Mouse (Mus musculus): Measurements from ENCODE around the gene Ass1. TPM values are rescaled to one million over a fixed set of nuclear protein-coding genes. Genes with fewer than 3 reads are reported as not detected.

Ass1 gene
- total RNA-seq, 1 experiment = 154 TPM

GRCm38 (mm10) chr2:31493243-31493642 lies 23.2 kb downstream of the Ass1 start:
- Histone ChIP-seq H3K9ac (ENCODE audit: insufficient read depth, low read depth, low read length, poor library complexity, severe bottlenecking) (no peak overlapping the region), H3K27ac (ENCODE audit: insufficient read depth, low read depth, low read length, poor library complexity, severe bottlenecking) (no peak overlapping the region), H3K4me1 (ENCODE audit: control insufficient read depth in 2 of 2, insufficient read depth in 2 of 2, low read length in 2 of 2, poor library complexity in 1 of 2) (peaks cover 2 to 12% of the 10 kb centered on the region in 2 experiments; a peak in 2 of 4 replicates), H3K36me3 (ENCODE audit: control insufficient read depth, insufficient read depth, low read length, poor library complexity, severe bottlenecking) (peaks cover 65% of the 10 kb centered on the region), H3K4me3 (ENCODE audit: insufficient read depth in 1 of 2, low read depth in 1 of 2, low read length in 2 of 2, poor library complexity in 1 of 2, severe bottlenecking in 1 of 2) (no peak overlapping the region), H3K9me3 (ENCODE audit: control insufficient read depth, insufficient read depth, low read depth, low read length) (no peaks in the 10 kb centered on the region; the same call in 1 of the 2 replicates)
- TF ChIP-seq CHD2 (IDR thresholded peaks at IDR 0.05; ENCODE audit: low read depth, low read length) (no peak), MAFK (IDR thresholded peaks at IDR 0.05; ENCODE audit: insufficient read depth, low read depth, low read length) (no peak), ZC3H11A (IDR thresholded peaks at IDR 0.05; ENCODE audit: borderline replicate concordance, low read depth, low read length) (no peak), HCFC1 (IDR thresholded peaks at IDR 0.05; ENCODE audit: borderline replicate concordance, insufficient read depth, low read length) (no peak), ZNF384 (IDR thresholded peaks at IDR 0.05; ENCODE audit: low read depth, low read length) (no peak)
- in situ Hi-C loops (cut with MboI; ENCODE audit: low sequenced_read_pairs in 2 of 2, unreplicated experiment in 2 of 2) = no loop called here
- no peak for DNase-seq (ENCODE audit: low read depth, low spot score)

GRCm38 (mm10) chr2:31494315-31494714 lies 24.3 kb downstream of the Ass1 start:
- H3K4me3 ChIP-seq (ENCODE audit: insufficient read depth in 1 of 2, low read depth in 1 of 2, low read length in 2 of 2, poor library complexity in 1 of 2, severe bottlenecking in 1 of 2) = no peak overlapping the region
- no peak for DNase-seq (ENCODE audit: low read depth, low spot score)
- in situ Hi-C loops (cut with MboI; ENCODE audit: low sequenced_read_pairs in 2 of 2, unreplicated experiment in 2 of 2) = no loop called here
- no peak overlapping the region for H3K27ac ChIP-seq (ENCODE audit: insufficient read depth, low read depth, low read length, poor library complexity, severe bottlenecking)
- TF ChIP-seq CHD2 (IDR thresholded peaks at IDR 0.05; ENCODE audit: low read depth, low read length) = no peak
- no peak for TF ChIP-seq MAFK (IDR thresholded peaks at IDR 0.05; ENCODE audit: insufficient read depth, low read depth, low read length)
- TF ChIP-seq HCFC1 (IDR thresholded peaks at IDR 0.05; ENCODE audit: borderline replicate concordance, insufficient read depth, low read length) = no peak
- no peak for TF ChIP-seq ZNF384 (IDR thresholded peaks at IDR 0.05; ENCODE audit: low read depth, low read length)
- no peak for TF ChIP-seq ZC3H11A (IDR thresholded peaks at IDR 0.05; ENCODE audit: borderline replicate concordance, low read depth, low read length)
- peaks cover 64% of the 10 kb centered on the region for H3K36me3 ChIP-seq (ENCODE audit: control insufficient read depth, insufficient read depth, low read length, poor library complexity, severe bottlenecking)
- H3K9me3 ChIP-seq (ENCODE audit: control insufficient read depth, insufficient read depth, low read depth, low read length) = no peaks in the 10 kb centered on the region; the same call in 1 of the 2 replicates
- peaks cover 2 to 12% of the 10 kb centered on the region in 2 experiments; a peak in 2 of 4 replicates for H3K4me1 ChIP-seq (ENCODE audit: control insufficient read depth in 2 of 2, insufficient read depth in 2 of 2, low read length in 2 of 2, poor library complexity in 1 of 2)
- H3K9ac ChIP-seq (ENCODE audit: insufficient read depth, low read depth, low read length, poor library complexity, severe bottlenecking) = no peak overlapping the region

- no peak for DNase-seq (ENCODE audit: low read depth, low spot score)
- Histone ChIP-seq H3K27ac (ENCODE audit: insufficient read depth, low read depth, low read length, poor library complexity, severe bottlenecking) (no peak overlapping the region), H3K4me1 (ENCODE audit: control insufficient read depth in 2 of 2, insufficient read depth in 2 of 2, low read length in 2 of 2, poor library complexity in 1 of 2) (peaks cover 2 to 12% of the 10 kb centered on the region in 2 experiments; a peak in 2 of 4 replicates), H3K9me3 (ENCODE audit: control insufficient read depth, insufficient read depth, low read depth, low read length) (no peaks in the 10 kb centered on the region; the same call in 1 of the 2 replicates), H3K4me3 (ENCODE audit: insufficient read depth in 1 of 2, low read depth in 1 of 2, low read length in 2 of 2, poor library complexity in 1 of 2, severe bottlenecking in 1 of 2) (no peak overlapping the region), H3K9ac (ENCODE audit: insufficient read depth, low read depth, low read length, poor library complexity, severe bottlenecking) (no peak overlapping the region), H3K36me3 (ENCODE audit: control insufficient read depth, insufficient read depth, low read length, poor library complexity, severe bottlenecking) (peaks cover 65% of the 10 kb centered on the region)
- in situ Hi-C loops (cut with MboI; ENCODE audit: low sequenced_read_pairs in 2 of 2, unreplicated experiment in 2 of 2) = no loop called here
- TF ChIP-seq ZNF384 (IDR thresholded peaks at IDR 0.05; ENCODE audit: low read depth, low read length) = no peak
- TF ChIP-seq HCFC1 (IDR thresholded peaks at IDR 0.05; ENCODE audit: borderline replicate concordance, insufficient read depth, low read length) = no peak
- TF ChIP-seq ZC3H11A (IDR thresholded peaks at IDR 0.05; ENCODE audit: borderline replicate concordance, low read depth, low read length) = no peak
- TF ChIP-seq MAFK (IDR thresholded peaks at IDR 0.05; ENCODE audit: insufficient read depth, low read depth, low read length) = no peak
- TF ChIP-seq CHD2 (IDR thresholded peaks at IDR 0.05; ENCODE audit: low read depth, low read length) = no peak
These were observed 25.1 kb downstream of the Ass1 start for GRCm38 (mm10) chr2:31495046-31495476.

DNA sequence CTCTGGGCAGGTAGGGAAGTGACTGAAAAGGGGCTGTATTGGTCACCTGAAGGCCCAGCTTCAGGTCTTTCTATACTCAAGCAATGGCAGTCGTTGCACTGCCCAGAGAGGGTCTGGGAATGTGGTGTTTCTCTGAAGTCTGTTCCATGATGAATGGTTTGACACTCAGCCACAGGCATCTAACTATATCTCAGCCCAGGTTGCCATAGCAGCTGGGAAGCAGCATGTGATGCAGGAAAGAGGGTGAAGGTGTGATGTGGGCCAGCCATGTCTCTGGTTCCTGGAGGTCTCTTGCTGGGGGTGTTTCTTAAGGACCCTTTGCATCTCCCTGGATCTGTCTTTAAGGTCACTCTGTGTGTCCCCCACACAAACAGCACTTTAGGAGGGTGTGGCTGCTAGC lies 26.1 kb downstream of the Ass1 start:
- in situ Hi-C loops (cut with MboI; ENCODE audit: low sequenced_read_pairs in 2 of 2, unreplicated experiment in 2 of 2) = no loop called here
- no peak for TF ChIP-seq ZC3H11A (IDR thresholded peaks at IDR 0.05; ENCODE audit: borderline replicate concordance, low read depth, low read length)
- no peak for TF ChIP-seq HCFC1 (IDR thresholded peaks at IDR 0.05; ENCODE audit: borderline replicate concordance, insufficient read depth, low read length)
- TF ChIP-seq CHD2 (IDR thresholded peaks at IDR 0.05; ENCODE audit: low read depth, low read length) = no peak
- TF ChIP-seq MAFK (IDR thresholded peaks at IDR 0.05; ENCODE audit: insufficient read depth, low read depth, low read length) = no peak
- TF ChIP-seq ZNF384 (IDR thresholded peaks at IDR 0.05; ENCODE audit: low read depth, low read length) = no peak
- H3K36me3 ChIP-seq (ENCODE audit: control insufficient read depth, insufficient read depth, low read length, poor library complexity, severe bottlenecking) = peaks cover 73% of the 10 kb centered on the region
- H3K27ac ChIP-seq (ENCODE audit: insufficient read depth, low read depth, low read length, poor library complexity, severe bottlenecking) = no peak overlapping the region
- H3K4me3 ChIP-seq (ENCODE audit: insufficient read depth in 1 of 2, low read depth in 1 of 2, low read length in 2 of 2, poor library complexity in 1 of 2, severe bottlenecking in 1 of 2) = no peak overlapping the region
- peaks cover 2 to 14% of the 10 kb centered on the region in 2 experiments; a peak in 2 of 4 replicates for H3K4me1 ChIP-seq (ENCODE audit: control insufficient read depth in 2 of 2, insufficient read depth in 2 of 2, low read length in 2 of 2, poor library complexity in 1 of 2)
- no peak for DNase-seq (ENCODE audit: low read depth, low spot score)
- H3K9ac ChIP-seq (ENCODE audit: insufficient read depth, low read depth, low read length, poor library complexity, severe bottlenecking) = no peak overlapping the region
- no peaks in the 10 kb centered on the region; the same call in 1 of the 2 replicates for H3K9me3 ChIP-seq (ENCODE audit: control insufficient read depth, insufficient read depth, low read depth, low read length)

Measured in ES-E14 (cell line).